ENCODE assay signal across 10 mouse cellular contexts in the genomic region with DNA sequence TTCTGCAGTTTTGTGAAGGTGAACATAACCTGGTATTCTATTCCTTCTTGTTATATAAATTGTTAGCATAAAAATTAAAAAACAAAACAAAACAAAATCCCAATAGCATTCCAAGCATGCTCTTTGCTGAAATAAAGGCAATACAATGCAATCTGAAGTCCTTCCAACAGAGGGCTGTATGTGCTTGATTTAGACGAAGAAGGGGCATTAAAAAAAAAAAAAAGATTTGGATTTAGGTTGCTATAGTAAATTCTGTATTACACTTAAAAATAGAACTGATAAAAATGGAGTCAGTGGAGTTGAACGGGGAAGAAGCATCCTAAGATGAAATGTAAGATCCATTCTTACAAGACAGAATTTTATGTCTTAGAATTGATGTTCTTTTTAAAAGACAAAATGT.
A peak's percentile ranks its signal among the peaks of the same experiment; 100 is the strongest.
DNase-seq lines count a peak whose midpoint lies in the region; ATAC-seq and TF ChIP-seq lines count a peak whose summit lies in the region.
"Had no signal": no experiment of that assay in that cellular context is flagged by ENCODE, and none has a peak within 500 bp of the region (broad histone marks: within the 10 kb centered on the region; RNA-seq: fewer than 3 reads in every experiment).

No protein-coding gene starts in this region.

- no peaks in the 10 kb centered on the region for H3K27me3 ChIP-seq in midbrain, postnatal 0 days (ENCODE audit: insufficient read depth, low read length)
- no peaks in the 10 kb centered on the region for H3K27me3 ChIP-seq in thymus, adult 2 months (ENCODE audit: control insufficient read depth, insufficient read depth, low read length)

- 14% methylated on average over 2 of the region's 2 CpGs for WGBS in midbrain, postnatal 0 days
- 50% methylated on average over 2 of the region's 2 CpGs for whole genome bisulfite sequencing in thymus, adult 2 months

- no peaks in the 10 kb centered on the region for H3K36me3 ChIP-seq in midbrain, postnatal 0 days (ENCODE audit: insufficient read depth, low read length)
- H3K36me3 ChIP-seq in thymus, adult 2 months (ENCODE audit: control insufficient read depth, insufficient read depth, low read length) = no peaks in the 10 kb centered on the region

- peak; percentile 21 for DNase-seq in embryo, embryonic 10 days (ENCODE audit: low spot score)
- no peak for DNase-seq in embryo, embryonic 9.5 days (ENCODE audit: extremely low spot score)
- DNase-seq in left cerebral cortex, adult 2 months (ENCODE audit: extremely low spot score in 1 of 2, low spot score in 2 of 2) = peak in 1 of 2 experiments; percentile 15
- no peak for DNase-seq in left cerebral cortex, postnatal 36 days (ENCODE audit: low spot score in 2 of 2)
- peak; percentile 84 for DNase-seq in brain, adult 2 months (ENCODE audit: low read depth, low spot score)
- DNase-seq in midbrain, postnatal 0 days (ENCODE audit: low spot score) = peak; percentile 81
- no peak for DNase-seq in gastrocnemius, postnatal 10 days
- DNase-seq in thymus, adult 2 months = no peak
- DNase-seq: gastrocnemius, postnatal 25 days; heart, postnatal 4 days had no signal

- H3K4me3 ChIP-seq in left cerebral cortex, adult 2 months = peak overlapping the region; percentile 34
- H3K4me3 ChIP-seq in midbrain, postnatal 0 days (ENCODE audit: low read depth, low read length) = no peak overlapping the region
- H3K4me3 ChIP-seq in thymus, adult 2 months (ENCODE audit: control insufficient read depth, insufficient read depth, low read length) = no peak overlapping the region

- no peak for TF ChIP-seq POLR2A in thymus, adult 2 months (IDR thresholded peaks at IDR 0.05; ENCODE audit: control insufficient read depth, extremely low read depth, insufficient read depth, low read length, poor library complexity)

- peak overlapping the region; percentile 83 for H3K27ac ChIP-seq in left cerebral cortex, adult 2 months
- H3K27ac ChIP-seq in midbrain, postnatal 0 days (ENCODE audit: low read depth, low read length) = no peak overlapping the region; the same call in 1 of the 2 replicates
- H3K27ac ChIP-seq in thymus, adult 2 months (ENCODE audit: control insufficient read depth, insufficient read depth, low read length) = no peak overlapping the region

- intact Hi-C loops in left cerebral cortex, adult 2 months (cut with DNase I) = loop anchor here (2.0 to 5.0 kb wide), 6 partner anchors 120 to 1005 kb away; no protein-coding TSS in a partner anchor
- intact Hi-C loops in left cerebral cortex, postnatal 36 days (cut with DNase I) = loop anchor here (2.0 to 10.0 kb wide), 5 partner anchors 350 to 1008 kb away; no protein-coding TSS in a partner anchor

- ATAC-seq in midbrain, postnatal 0 days (ENCODE audit: low FRiP score) = peak; percentile 33; the same call in 1 of the 2 replicates

- no peak overlapping the region for H3K9ac ChIP-seq in midbrain, postnatal 0 days (replicated peaks; ENCODE audit: low read length, poor library complexity, severe bottlenecking)

- H3K4me2 ChIP-seq in midbrain, postnatal 0 days (ENCODE audit: low read depth, low read length, poor library complexity, severe bottlenecking) = no peak overlapping the region

- TF ChIP-seq CTCF in left cerebral cortex, adult 2 months (IDR thresholded peaks at IDR 0.05) = peak; percentile 67
- TF ChIP-seq CTCF in midbrain, postnatal 0 days (IDR thresholded peaks at IDR 0.05) = peak; percentile 89
- no peak for TF ChIP-seq CTCF in thymus, adult 2 months (IDR thresholded peaks at IDR 0.05; ENCODE audit: borderline replicate concordance, control insufficient read depth, extremely low read depth, insufficient read depth, low read length, poor library complexity)

- H3K9me3 ChIP-seq in midbrain, postnatal 0 days (ENCODE audit: low read length) = no peaks in the 10 kb centered on the region

- no peaks in the 10 kb centered on the region for H3K4me1 ChIP-seq in midbrain, postnatal 0 days (ENCODE audit: insufficient read depth, low read length)
- no peaks in the 10 kb centered on the region for H3K4me1 ChIP-seq in thymus, adult 2 months (replicated peaks; ENCODE audit: control insufficient read depth, insufficient read depth, low read length)

Comparison
In these comparisons a context has a peak if more than half of its experiments do, and no peak if none do; other contexts are left out.
1. DNase-seq: peak in embryo, embryonic 10 days (single experiment), brain, adult 2 months (single experiment) and midbrain, postnatal 0 days (single experiment); none in embryo, embryonic 9.5 days (single experiment), left cerebral cortex, postnatal 36 days (0 of 2), gastrocnemius, postnatal 10 days (single experiment) and thymus, adult 2 months (single experiment).